Mouse (Mus musculus) testis, adult 2 months (tissue): ENCODE data around the gene F13b.

Experiments used
- CTCF ChIP-seq: fragments of 200-500 bp; IDR thresholded peaks from 2 replicates; pipeline ENCODE4 v1.5.1; 2012; ENCODE audit warnings: low read depth, mild to moderate bottlenecking, inconsistent platforms, low read length, moderate library complexity; ENCODE audit not compliant: control insufficient read depth, insufficient read depth, insufficient replicate concordance
- POLR2A ChIP-seq: fragments of 200-500 bp; IDR thresholded peaks from 2 replicates; pipeline ENCODE4 v1.6.1; 2012; ENCODE audit warnings: low read depth, mild to moderate bottlenecking, inconsistent platforms, low read length, moderate library complexity; ENCODE audit not compliant: control insufficient read depth

DNA sequence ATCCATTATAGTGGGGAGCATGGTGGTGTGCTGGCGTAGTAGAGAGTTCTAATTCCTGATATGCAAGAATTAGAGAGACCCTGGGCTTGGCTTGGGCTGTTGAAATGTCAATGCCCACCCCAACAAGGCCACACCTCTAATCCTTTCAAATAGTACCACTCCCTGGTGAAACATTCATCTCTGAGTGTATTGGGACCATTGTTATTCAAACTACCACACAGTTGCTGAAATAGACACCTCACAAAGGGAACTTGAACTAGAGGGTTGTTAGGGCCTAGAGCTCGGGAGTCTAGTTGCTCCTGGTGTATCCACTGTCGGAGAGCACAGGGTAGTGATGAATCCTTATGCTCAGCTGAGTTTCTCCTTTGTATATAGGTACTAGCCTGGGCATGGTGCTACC is 6.9 kb upstream of the F13b start:
- TF ChIP-seq CTCF (no peak), POLR2A (no peak)
